In the genomic region with DNA sequence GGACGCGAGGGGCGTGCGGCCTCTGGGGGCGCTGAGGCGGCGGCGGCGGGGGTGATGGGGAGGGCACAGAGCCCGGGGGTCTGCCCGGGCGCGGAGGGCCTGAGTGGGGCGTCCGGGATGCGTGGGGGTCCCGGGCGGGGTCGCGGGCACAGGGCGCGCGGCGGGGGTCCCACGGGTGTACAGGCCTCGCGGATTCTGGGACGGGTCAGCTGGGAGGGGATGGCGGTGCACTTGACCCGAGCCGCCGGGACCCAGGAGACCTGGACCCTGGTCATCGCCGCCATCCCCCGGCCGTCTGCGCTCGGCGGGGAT, we compare ENCODE assay signal across 8 mouse cellular contexts. TPM values are rescaled to one million over a fixed set of nuclear protein-coding genes. Genes with fewer than 3 reads are reported as not detected.
DNase-seq lines count a peak whose midpoint lies in the region; ATAC-seq and TF ChIP-seq lines count a peak whose summit lies in the region.

No protein-coding gene starts in this region.

- H3K4me3 ChIP-seq in thymus, adult 2 months (ENCODE audit: control insufficient read depth, insufficient read depth, low read length), result peak overlapping the region; percentile 59
- H3K4me3 ChIP-seq in liver, embryonic 13.5 days (replicated peaks), result peak overlapping the region; percentile 89

- peak overlapping the region; percentile 100 for H3K4me2 ChIP-seq in liver, embryonic 13.5 days

- H3K4me1 ChIP-seq in thymus, adult 2 months (replicated peaks; ENCODE audit: control insufficient read depth, insufficient read depth, low read length), result peaks cover 13% of the 10 kb centered on the region
- peaks cover 69% of the 10 kb centered on the region for H3K4me1 ChIP-seq in liver, embryonic 13.5 days (replicated peaks)

- DNase-seq in frontal cortex, postnatal 25 days (ENCODE audit: low spot score in 2 of 2), result peak; percentile 8 to 24
- no peak for DNase-seq in thymus, adult 2 months
- no peak for DNase-seq in thymus, postnatal 14 days
- no peak for DNase-seq in liver, embryonic 13.5 days
- no peak for DNase-seq in layer of hippocampus, postnatal 10 days (ENCODE audit: low spot score in 2 of 2)
- DNase-seq in spleen, postnatal 36 days (ENCODE audit: low spot score in 2 of 2), result no peak
- no peak for DNase-seq in urinary bladder, postnatal 25 days (ENCODE audit: low spot score)

- H3K27ac ChIP-seq in thymus, adult 2 months (ENCODE audit: control insufficient read depth, insufficient read depth, low read length), result peak overlapping the region; percentile 19; the same call in 1 of the 2 replicates
- peak overlapping the region; percentile 92 for H3K27ac ChIP-seq in liver, embryonic 13.5 days

- TF ChIP-seq CTCF in thymus, adult 2 months (IDR thresholded peaks at IDR 0.05; ENCODE audit: borderline replicate concordance, control insufficient read depth, extremely low read depth, insufficient read depth, low read length, poor library complexity), result no peak

- no peaks in the 10 kb centered on the region for H3K36me3 ChIP-seq in thymus, adult 2 months (ENCODE audit: control insufficient read depth, insufficient read depth, low read length)
- H3K36me3 ChIP-seq in liver, embryonic 13.5 days, result no peaks in the 10 kb centered on the region

- H3K27me3 ChIP-seq in thymus, adult 2 months (ENCODE audit: control insufficient read depth, insufficient read depth, low read length), result no peaks in the 10 kb centered on the region
- no peaks in the 10 kb centered on the region for H3K27me3 ChIP-seq in liver, embryonic 13.5 days

- under 1% methylated on average over 39 of the region's 39 CpGs for WGBS in thymus, adult 2 months
- WGBS in liver, embryonic 13.5 days (ENCODE audit: insufficient replicate concordance), result under 1% methylated on average over 36 of the region's 39 CpGs

- no peaks in the 10 kb centered on the region for H3K9me3 ChIP-seq in liver, embryonic 13.5 days (replicated peaks)

- no peak for ATAC-seq in frontal cortex, adult (ENCODE audit: low TSS enrichment)
- no peak for ATAC-seq in liver, embryonic 13.5 days (ENCODE audit: low read depth)

- peak overlapping the region; percentile 96 for H3K9ac ChIP-seq in liver, embryonic 13.5 days

- no peak for TF ChIP-seq POLR2A in thymus, adult 2 months (IDR thresholded peaks at IDR 0.05; ENCODE audit: control insufficient read depth, extremely low read depth, insufficient read depth, low read length, poor library complexity)

RNA-seq across cellular contexts. Expression of gene Skil, which starts 0.3 kb away (rescaled TPM):
- polyA plus RNA-seq in thymus, adult 2 months (2012; rRNA removed), result 12.4 and 13.1 TPM in 2 replicates
- polyA plus RNA-seq in liver, embryonic 13.5 days (2015; fragmentation: Nextera tagmentation; extraction: Ambion mirVana), result 4.9 and 5.8 TPM in 2 replicates
- 10 to 100 TPM; 60.9 to 71.8 TPM for total RNA-seq in layer of hippocampus, postnatal 10 days (2021)

RNA-seq across cellular contexts. Expression of gene Cldn11, which starts 54.6 kb away (rescaled TPM):
- 1.5 TPM in 2 replicates for polyA plus RNA-seq in thymus, adult 2 months (2012; rRNA removed)
- 0.12 and 0.30 TPM in 2 replicates for polyA plus RNA-seq in liver, embryonic 13.5 days (2015; fragmentation: Nextera tagmentation; extraction: Ambion mirVana)
- total RNA-seq in layer of hippocampus, postnatal 10 days (2021), result 10 to 100 TPM; 22.5 to 24.5 TPM

Comparison
In these comparisons a context has a peak if more than half of its experiments do, and no peak if none do; other contexts are left out.
1. DNase-seq: peak in frontal cortex, postnatal 25 days (2 of 2); none in thymus, adult 2 months (single experiment), thymus, postnatal 14 days (single experiment), liver, embryonic 13.5 days (single experiment), layer of hippocampus, postnatal 10 days (0 of 2), spleen, postnatal 36 days (0 of 2) and urinary bladder, postnatal 25 days (single experiment).